Mouse (Mus musculus): ENCODE measurements around the gene Lyzl4. TPM values are rescaled to one million over a fixed set of nuclear protein-coding genes. Genes with fewer than 3 reads are reported as not detected.

The Lyzl4 gene
- polyA plus RNA-seq, 1 experiment from 2014 or later = 0.18 TPM

- Histone ChIP-seq H3K4me2 (ENCODE audit: low read length) (peak overlapping the region; percentile 93), H3K36me3 (ENCODE audit: control insufficient read depth, insufficient read depth, low read length) (no peaks in the 10 kb centered on the region), H3K27me3 (replicated peaks; ENCODE audit: control insufficient read depth, insufficient read depth, low read length) (peaks cover 21% of the 10 kb centered on the region), H3K27ac (ENCODE audit: low read depth, low read length) (no peak overlapping the region), H3K4me3 (ENCODE audit: low read depth, low read length) (peak overlapping the region; percentile 49), H3K4me1 (ENCODE audit: control insufficient read depth, insufficient read depth, low read length) (peaks cover 7% of the 10 kb centered on the region), H3K9me3 (replicated peaks; ENCODE audit: control insufficient read depth, low read length) (no peaks in the 10 kb centered on the region), H3K9ac (ENCODE audit: low read length) (peak overlapping the region; percentile 63; the same call in 1 of the 2 replicates)
- DNase-seq (ENCODE audit: low spot score) = peak; percentile 39
- 10% methylated on average over 27 of the region's 27 CpGs for WGBS
- peak; percentile 19; the same call in 1 of the 2 replicates for ATAC-seq
Observed at GRCm38 (mm10) chr9:121641235-121641915, 521 bp downstream of the Lyzl4 start.

GRCm38 (mm10) chr9:121639790-121640189 is 2.1 kb downstream of the Lyzl4 start:
- DNase-seq (ENCODE audit: low spot score) (no peak), ATAC-seq (no peak)
- H3K4me3 ChIP-seq (ENCODE audit: low read depth, low read length) = no peak overlapping the region
- H3K27me3 ChIP-seq (replicated peaks; ENCODE audit: control insufficient read depth, insufficient read depth, low read length) = peaks cover 21% of the 10 kb centered on the region
- no peaks in the 10 kb centered on the region for H3K9me3 ChIP-seq (replicated peaks; ENCODE audit: control insufficient read depth, low read length)
- H3K36me3 ChIP-seq (ENCODE audit: control insufficient read depth, insufficient read depth, low read length) = no peaks in the 10 kb centered on the region
- H3K4me1 ChIP-seq (ENCODE audit: control insufficient read depth, insufficient read depth, low read length) = peaks cover 7% of the 10 kb centered on the region
- H3K27ac ChIP-seq (ENCODE audit: low read depth, low read length) = no peak overlapping the region
- H3K4me2 ChIP-seq (ENCODE audit: low read length) = no peak overlapping the region
- WGBS = 52% methylated on average over 15 of the region's 16 CpGs
- H3K9ac ChIP-seq (ENCODE audit: low read length) = no peak overlapping the region

GRCm38 (mm10) chr9:121635835-121636576 is 5.9 kb downstream of the Lyzl4 start:
- peaks cover 3% of the 10 kb centered on the region for H3K27me3 ChIP-seq (replicated peaks; ENCODE audit: control insufficient read depth, insufficient read depth, low read length)
- ATAC-seq (no peak), DNase-seq (ENCODE audit: low spot score) (no peak)
- H3K27ac ChIP-seq (ENCODE audit: low read depth, low read length) = no peak overlapping the region
- no peaks in the 10 kb centered on the region for H3K9me3 ChIP-seq (replicated peaks; ENCODE audit: control insufficient read depth, low read length)
- no peaks in the 10 kb centered on the region for H3K4me1 ChIP-seq (ENCODE audit: control insufficient read depth, insufficient read depth, low read length)
- WGBS = 64% methylated on average over 7 of the region's 7 CpGs
- H3K36me3 ChIP-seq (ENCODE audit: control insufficient read depth, insufficient read depth, low read length) = no peaks in the 10 kb centered on the region
- H3K4me2 ChIP-seq (ENCODE audit: low read length) = no peak overlapping the region
- no peak overlapping the region for H3K4me3 ChIP-seq (ENCODE audit: low read depth, low read length)
- no peak overlapping the region for H3K9ac ChIP-seq (ENCODE audit: low read length)

GRCm38 (mm10) chr9:121633306-121633705 is 8.6 kb downstream of the Lyzl4 start:
- Histone ChIP-seq H3K27me3 (replicated peaks; ENCODE audit: control insufficient read depth, insufficient read depth, low read length) (no peaks in the 10 kb centered on the region), H3K36me3 (ENCODE audit: control insufficient read depth, insufficient read depth, low read length) (no peaks in the 10 kb centered on the region), H3K4me2 (ENCODE audit: low read length) (no peak overlapping the region), H3K4me1 (ENCODE audit: control insufficient read depth, insufficient read depth, low read length) (no peaks in the 10 kb centered on the region), H3K9ac (ENCODE audit: low read length) (no peak overlapping the region), H3K4me3 (ENCODE audit: low read depth, low read length) (no peak overlapping the region), H3K27ac (ENCODE audit: low read depth, low read length) (no peak overlapping the region), H3K9me3 (replicated peaks; ENCODE audit: control insufficient read depth, low read length) (no peaks in the 10 kb centered on the region)
- 78% methylated on average over 6 of the region's 6 CpGs for whole genome bisulfite sequencing
- DNase-seq (ENCODE audit: low spot score) (no peak), ATAC-seq (no peak)

GRCm38 (mm10) chr9:121632891-121633290 is 9.0 kb downstream of the Lyzl4 start:
- Histone ChIP-seq H3K27ac (ENCODE audit: low read depth, low read length) (no peak overlapping the region), H3K9me3 (replicated peaks; ENCODE audit: control insufficient read depth, low read length) (no peaks in the 10 kb centered on the region), H3K4me3 (ENCODE audit: low read depth, low read length) (no peak overlapping the region), H3K9ac (ENCODE audit: low read length) (no peak overlapping the region), H3K27me3 (replicated peaks; ENCODE audit: control insufficient read depth, insufficient read depth, low read length) (no peaks in the 10 kb centered on the region), H3K4me2 (ENCODE audit: low read length) (no peak overlapping the region), H3K36me3 (ENCODE audit: control insufficient read depth, insufficient read depth, low read length) (no peaks in the 10 kb centered on the region), H3K4me1 (ENCODE audit: control insufficient read depth, insufficient read depth, low read length) (no peaks in the 10 kb centered on the region)
- WGBS = 87% methylated on average over 10 of the region's 10 CpGs
- DNase-seq (ENCODE audit: low spot score) (no peak), ATAC-seq (no peak)

- H3K27me3 ChIP-seq (replicated peaks; ENCODE audit: control insufficient read depth, insufficient read depth, low read length) = no peaks in the 10 kb centered on the region
- no peaks in the 10 kb centered on the region for H3K36me3 ChIP-seq (ENCODE audit: control insufficient read depth, insufficient read depth, low read length)
- H3K27ac ChIP-seq (ENCODE audit: low read depth, low read length) = no peak overlapping the region
- no peaks in the 10 kb centered on the region for H3K4me1 ChIP-seq (ENCODE audit: control insufficient read depth, insufficient read depth, low read length)
- no peaks in the 10 kb centered on the region for H3K9me3 ChIP-seq (replicated peaks; ENCODE audit: control insufficient read depth, low read length)
- no peak overlapping the region for H3K4me2 ChIP-seq (ENCODE audit: low read length)
- DNase-seq (ENCODE audit: low spot score) (no peak), ATAC-seq (no peak)
- 78% methylated on average over 4 of the region's 4 CpGs for WGBS
- H3K4me3 ChIP-seq (ENCODE audit: low read depth, low read length) = no peak overlapping the region
- no peak overlapping the region for H3K9ac ChIP-seq (ENCODE audit: low read length)
Observed at GRCm38 (mm10) chr9:121631946-121632345, 9.9 kb downstream of the Lyzl4 start.

- H3K4me1 ChIP-seq (ENCODE audit: control insufficient read depth, insufficient read depth, low read length) = no peaks in the 10 kb centered on the region
- no peaks in the 10 kb centered on the region for H3K9me3 ChIP-seq (replicated peaks; ENCODE audit: control insufficient read depth, low read length)
- 83% methylated on average over 1 of the region's 1 CpGs for WGBS
- DNase-seq (ENCODE audit: low spot score) = no peak
- no peak for ATAC-seq
- no peak overlapping the region for H3K4me2 ChIP-seq (ENCODE audit: low read length)
- H3K4me3 ChIP-seq (ENCODE audit: low read depth, low read length) = no peak overlapping the region
- H3K9ac ChIP-seq (ENCODE audit: low read length) = no peak overlapping the region
- no peak overlapping the region for H3K27ac ChIP-seq (ENCODE audit: low read depth, low read length)
- no peaks in the 10 kb centered on the region for H3K36me3 ChIP-seq (ENCODE audit: control insufficient read depth, insufficient read depth, low read length)
- no peaks in the 10 kb centered on the region for H3K27me3 ChIP-seq (replicated peaks; ENCODE audit: control insufficient read depth, insufficient read depth, low read length)
Observed at GRCm38 (mm10) chr9:121630627-121631026, 11.3 kb downstream of the Lyzl4 start.

- no peak for DNase-seq (ENCODE audit: low spot score)
- Histone ChIP-seq H3K4me1 (ENCODE audit: control insufficient read depth, insufficient read depth, low read length) (no peaks in the 10 kb centered on the region), H3K4me2 (ENCODE audit: low read length) (no peak overlapping the region), H3K4me3 (ENCODE audit: low read depth, low read length) (no peak overlapping the region), H3K36me3 (ENCODE audit: control insufficient read depth, insufficient read depth, low read length) (no peaks in the 10 kb centered on the region), H3K9me3 (replicated peaks; ENCODE audit: control insufficient read depth, low read length) (no peaks in the 10 kb centered on the region), H3K27me3 (replicated peaks; ENCODE audit: control insufficient read depth, insufficient read depth, low read length) (no peaks in the 10 kb centered on the region), H3K27ac (ENCODE audit: low read depth, low read length) (no peak overlapping the region), H3K9ac (ENCODE audit: low read length) (no peak overlapping the region)
- WGBS = 79% methylated on average over 2 of the region's 2 CpGs
- ATAC-seq = no peak
Observed at GRCm38 (mm10) chr9:121624920-121625319, 17.0 kb downstream of the Lyzl4 start.

GRCm38 (mm10) chr9:121623235-121623634 is 18.7 kb downstream of the Lyzl4 start:
- no peaks in the 10 kb centered on the region for H3K4me1 ChIP-seq (ENCODE audit: control insufficient read depth, insufficient read depth, low read length)
- WGBS = 94% methylated on average over 4 of the region's 4 CpGs
- no peak for DNase-seq (ENCODE audit: low spot score)
- no peak overlapping the region for H3K27ac ChIP-seq (ENCODE audit: low read depth, low read length)
- no peak overlapping the region for H3K9ac ChIP-seq (ENCODE audit: low read length)
- H3K4me3 ChIP-seq (ENCODE audit: low read depth, low read length) = no peak overlapping the region
- ATAC-seq = no peak
- no peak overlapping the region for H3K4me2 ChIP-seq (ENCODE audit: low read length)
- H3K9me3 ChIP-seq (replicated peaks; ENCODE audit: control insufficient read depth, low read length) = no peaks in the 10 kb centered on the region
- no peaks in the 10 kb centered on the region for H3K36me3 ChIP-seq (ENCODE audit: control insufficient read depth, insufficient read depth, low read length)
- no peaks in the 10 kb centered on the region for H3K27me3 ChIP-seq (replicated peaks; ENCODE audit: control insufficient read depth, insufficient read depth, low read length)

All from forebrain, embryonic 14.5 days (tissue).